Mouse (Mus musculus): ENCODE measurements around the gene Nnmt. TPM values are rescaled to one million over a fixed set of nuclear protein-coding genes. Genes with fewer than 3 reads are reported as not detected.

Gene Nnmt
- polyA plus RNA-seq, 1 experiment from 2014 or later: 6.1 TPM

DNA sequence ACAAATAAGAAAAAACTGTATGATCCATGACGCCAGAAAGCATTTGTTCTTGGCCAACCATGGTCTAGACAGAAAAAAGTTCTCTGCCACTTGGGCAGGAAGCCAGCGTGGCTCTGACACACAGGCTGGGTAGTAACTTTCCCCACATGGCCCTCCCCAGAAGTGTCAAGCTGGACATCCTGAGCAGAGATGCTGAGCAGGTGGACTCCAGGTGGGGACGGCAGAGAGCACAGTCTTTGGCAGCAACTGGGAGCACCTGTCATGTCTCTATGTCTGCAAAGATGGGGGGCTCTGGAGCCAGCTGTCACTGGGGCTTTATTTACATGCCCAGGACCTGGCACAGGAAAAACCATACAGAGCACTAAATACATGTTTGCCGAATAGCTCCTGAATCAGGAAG lies 14.3 kb downstream of the Nnmt start:
- Histone ChIP-seq H3K4me2 (replicated peaks; ENCODE audit: low read depth) (no peak overlapping the region), H3K4me1 (replicated peaks; ENCODE audit: control insufficient read depth, insufficient read depth, low read length) (no peaks in the 10 kb centered on the region), H3K27ac (ENCODE audit: low read depth, low read length) (no peak overlapping the region), H3K9me3 (ENCODE audit: control insufficient read depth) (no peaks in the 10 kb centered on the region), H3K9ac (ENCODE audit: low read depth, low read length) (no peak overlapping the region), H3K36me3 (ENCODE audit: control insufficient read depth, insufficient read depth) (no peaks in the 10 kb centered on the region), H3K27me3 (replicated peaks; ENCODE audit: control insufficient read depth, insufficient read depth, low read length) (no peaks in the 10 kb centered on the region), H3K4me3 (ENCODE audit: low read depth, low read length) (no peak overlapping the region)
- 76% methylated on average over 4 of the region's 4 CpGs for WGBS
- ATAC-seq: no peak
- no peak for TF ChIP-seq CTCF (IDR thresholded peaks at IDR 0.05; ENCODE audit: low read depth)

DNA sequence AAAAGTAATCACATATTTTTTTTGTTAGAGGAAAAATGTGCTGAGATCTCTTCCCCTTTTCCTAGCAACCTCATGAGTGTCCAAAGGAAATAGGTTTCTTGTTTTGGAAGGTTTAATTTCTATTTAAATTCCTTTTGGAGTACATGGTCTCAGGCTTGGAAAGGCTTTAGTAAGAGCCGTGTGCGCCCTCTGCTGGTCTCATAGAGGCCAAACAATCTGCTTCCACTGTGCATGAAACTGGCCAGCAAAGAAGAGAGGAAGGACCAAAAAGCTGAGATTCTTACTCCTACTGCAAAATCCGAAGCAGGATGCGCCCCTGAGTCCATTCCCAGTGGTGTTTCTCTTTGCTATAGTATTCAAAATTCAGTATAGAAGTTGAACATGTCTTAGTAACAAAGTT lies 18.6 kb downstream of the Nnmt start:
- Histone ChIP-seq H3K4me3 (ENCODE audit: low read depth, low read length) (no peak overlapping the region), H3K36me3 (ENCODE audit: control insufficient read depth, insufficient read depth) (no peaks in the 10 kb centered on the region), H3K4me1 (replicated peaks; ENCODE audit: control insufficient read depth, insufficient read depth, low read length) (no peaks in the 10 kb centered on the region), H3K9me3 (ENCODE audit: control insufficient read depth) (no peaks in the 10 kb centered on the region), H3K27ac (ENCODE audit: low read depth, low read length) (no peak overlapping the region), H3K4me2 (replicated peaks; ENCODE audit: low read depth) (no peak overlapping the region), H3K27me3 (replicated peaks; ENCODE audit: control insufficient read depth, insufficient read depth, low read length) (no peaks in the 10 kb centered on the region), H3K9ac (ENCODE audit: low read depth, low read length) (no peak overlapping the region)
- peak; percentile 83 for TF ChIP-seq CTCF (IDR thresholded peaks at IDR 0.05; ENCODE audit: low read depth)
- 8% methylated on average over 4 of the region's 4 CpGs for WGBS
- no peak for ATAC-seq

DNA sequence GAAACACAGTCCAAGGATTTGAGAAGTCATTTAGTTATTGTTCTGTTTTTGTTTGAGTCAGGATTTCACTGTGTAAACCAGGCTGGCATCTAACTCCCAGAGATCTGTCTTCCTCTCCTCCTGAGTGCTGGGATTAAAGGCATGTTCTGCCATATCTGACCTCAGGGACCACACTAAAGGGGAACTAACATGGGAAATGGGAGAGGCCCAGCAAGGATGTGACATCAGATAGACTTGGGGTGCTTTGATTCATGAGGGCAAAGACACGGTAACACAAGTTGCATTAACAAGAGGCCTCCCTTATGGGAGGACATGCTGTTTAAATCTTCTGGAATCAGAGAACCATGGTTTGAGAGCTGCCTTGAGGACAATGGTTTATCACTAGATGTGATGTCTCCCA lies 24.1 kb downstream of the Nnmt start:
- no peak overlapping the region for H3K27ac ChIP-seq (ENCODE audit: low read depth, low read length)
- no peaks in the 10 kb centered on the region for H3K27me3 ChIP-seq (replicated peaks; ENCODE audit: control insufficient read depth, insufficient read depth, low read length)
- no peak overlapping the region for H3K4me3 ChIP-seq (ENCODE audit: low read depth, low read length)
- no peaks in the 10 kb centered on the region for H3K4me1 ChIP-seq (replicated peaks; ENCODE audit: control insufficient read depth, insufficient read depth, low read length)
- no peaks in the 10 kb centered on the region for H3K9me3 ChIP-seq (ENCODE audit: control insufficient read depth)
- no peak for ATAC-seq
- 100% methylated on average over 1 of the region's 1 CpGs for WGBS
- H3K36me3 ChIP-seq (ENCODE audit: control insufficient read depth, insufficient read depth): no peaks in the 10 kb centered on the region
- no peak overlapping the region for H3K9ac ChIP-seq (ENCODE audit: low read depth, low read length)
- TF ChIP-seq CTCF (IDR thresholded peaks at IDR 0.05; ENCODE audit: low read depth): no peak
- no peak overlapping the region for H3K4me2 ChIP-seq (replicated peaks; ENCODE audit: low read depth)

DNA sequence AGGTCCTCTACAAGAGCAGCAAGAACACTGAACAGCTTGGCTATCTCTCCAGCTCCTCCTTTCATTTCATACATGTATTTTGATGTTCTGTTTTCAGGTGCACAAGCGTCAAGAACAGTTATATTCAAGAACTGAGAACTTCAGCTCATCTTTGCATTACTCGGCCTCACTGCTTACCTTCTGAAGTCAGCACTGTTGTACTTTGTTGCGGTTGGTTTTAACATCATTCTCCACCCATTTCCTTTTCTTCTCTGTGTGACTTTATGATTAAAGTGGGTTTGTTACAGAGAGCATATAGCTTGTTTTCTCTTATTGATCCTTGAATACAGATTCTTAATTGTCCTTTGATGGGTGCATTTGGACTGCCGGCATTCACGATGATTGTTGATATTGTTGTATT lies 42.6 kb downstream of the Nnmt start:
- no peak overlapping the region for H3K9ac ChIP-seq (ENCODE audit: low read depth, low read length)
- WGBS: 90% methylated on average over 5 of the region's 5 CpGs
- no peaks in the 10 kb centered on the region for H3K27me3 ChIP-seq (replicated peaks; ENCODE audit: control insufficient read depth, insufficient read depth, low read length)
- no peak for TF ChIP-seq CTCF (IDR thresholded peaks at IDR 0.05; ENCODE audit: low read depth)
- no peak overlapping the region for H3K27ac ChIP-seq (ENCODE audit: low read depth, low read length)
- H3K36me3 ChIP-seq (ENCODE audit: control insufficient read depth, insufficient read depth): no peaks in the 10 kb centered on the region
- H3K4me1 ChIP-seq (replicated peaks; ENCODE audit: control insufficient read depth, insufficient read depth, low read length): no peaks in the 10 kb centered on the region
- no peak for ATAC-seq
- no peaks in the 10 kb centered on the region for H3K9me3 ChIP-seq (ENCODE audit: control insufficient read depth)
- H3K4me3 ChIP-seq (ENCODE audit: low read depth, low read length): no peak overlapping the region
- H3K4me2 ChIP-seq (replicated peaks; ENCODE audit: low read depth): no peak overlapping the region

DNA sequence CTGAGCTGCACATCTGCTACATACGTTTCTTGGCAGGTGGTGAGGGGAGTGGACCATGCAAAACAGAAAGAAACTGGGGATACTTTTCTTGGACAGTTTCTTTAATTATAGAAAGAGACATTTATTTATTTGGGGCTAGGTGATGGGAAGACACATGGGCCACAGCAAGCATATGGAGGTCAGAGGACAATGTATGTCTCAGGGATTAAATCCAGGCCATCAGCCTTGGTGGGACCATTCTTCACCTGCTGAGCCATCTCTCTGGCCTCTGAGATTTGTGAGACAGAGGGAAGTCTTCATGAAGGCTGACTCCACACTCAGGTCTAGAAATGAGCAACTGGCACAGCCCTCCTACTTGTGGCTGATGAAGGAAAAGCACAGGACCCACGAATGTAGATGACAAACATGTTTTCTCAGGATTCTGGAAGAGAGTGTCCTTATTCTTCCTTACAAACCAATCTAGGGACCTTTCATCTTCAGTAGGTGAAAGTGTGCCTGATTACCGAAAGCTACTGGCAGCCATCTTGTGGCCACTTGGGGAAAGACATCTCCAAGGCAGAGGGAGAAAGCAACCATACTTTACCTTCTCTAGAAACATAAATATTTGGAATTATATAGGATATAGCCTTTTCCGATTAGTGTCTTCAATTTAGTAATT lies 45.3 kb downstream of the Nnmt start:
- H3K9ac ChIP-seq (ENCODE audit: low read depth, low read length): no peak overlapping the region
- no peak overlapping the region for H3K27ac ChIP-seq (ENCODE audit: low read depth, low read length)
- ATAC-seq: no peak
- H3K4me2 ChIP-seq (replicated peaks; ENCODE audit: low read depth): no peak overlapping the region
- H3K4me1 ChIP-seq (replicated peaks; ENCODE audit: control insufficient read depth, insufficient read depth, low read length): no peaks in the 10 kb centered on the region
- H3K36me3 ChIP-seq (ENCODE audit: control insufficient read depth, insufficient read depth): no peaks in the 10 kb centered on the region
- no peaks in the 10 kb centered on the region for H3K9me3 ChIP-seq (ENCODE audit: control insufficient read depth)
- TF ChIP-seq CTCF (IDR thresholded peaks at IDR 0.05; ENCODE audit: low read depth): peak; percentile 84
- no peaks in the 10 kb centered on the region for H3K27me3 ChIP-seq (replicated peaks; ENCODE audit: control insufficient read depth, insufficient read depth, low read length)
- 24% methylated on average over 4 of the region's 4 CpGs for WGBS
- H3K4me3 ChIP-seq (ENCODE audit: low read depth, low read length): no peak overlapping the region

DNA sequence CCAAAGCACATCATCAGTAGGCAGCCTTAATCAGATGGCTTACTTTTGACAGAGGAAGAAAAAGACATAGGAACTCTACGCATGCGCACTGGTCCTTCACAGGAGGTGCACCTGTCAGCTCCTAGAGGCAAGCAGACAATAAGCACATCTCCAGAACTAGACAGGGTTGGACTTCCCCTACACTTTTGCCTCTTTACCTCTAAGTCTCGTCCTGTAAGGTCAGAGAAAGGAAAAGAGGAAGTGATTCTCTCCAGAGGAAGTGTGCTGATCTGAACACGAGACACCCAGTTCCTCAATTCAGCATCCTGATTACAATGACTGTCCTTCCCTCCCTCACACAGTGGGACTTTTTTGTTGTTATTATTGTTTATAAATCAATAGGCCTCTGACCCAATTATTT lies 46.3 kb downstream of the Nnmt start:
- Histone ChIP-seq H3K4me3 (ENCODE audit: low read depth, low read length) (no peak overlapping the region), H3K9ac (ENCODE audit: low read depth, low read length) (no peak overlapping the region), H3K36me3 (ENCODE audit: control insufficient read depth, insufficient read depth) (no peaks in the 10 kb centered on the region), H3K27me3 (replicated peaks; ENCODE audit: control insufficient read depth, insufficient read depth, low read length) (no peaks in the 10 kb centered on the region), H3K4me2 (replicated peaks; ENCODE audit: low read depth) (no peak overlapping the region), H3K4me1 (replicated peaks; ENCODE audit: control insufficient read depth, insufficient read depth, low read length) (no peaks in the 10 kb centered on the region), H3K9me3 (ENCODE audit: control insufficient read depth) (no peaks in the 10 kb centered on the region), H3K27ac (ENCODE audit: low read depth, low read length) (no peak overlapping the region)
- WGBS: 80% methylated on average over 4 of the region's 4 CpGs
- no peak for ATAC-seq
- no peak for TF ChIP-seq CTCF (IDR thresholded peaks at IDR 0.05; ENCODE audit: low read depth)

DNA sequence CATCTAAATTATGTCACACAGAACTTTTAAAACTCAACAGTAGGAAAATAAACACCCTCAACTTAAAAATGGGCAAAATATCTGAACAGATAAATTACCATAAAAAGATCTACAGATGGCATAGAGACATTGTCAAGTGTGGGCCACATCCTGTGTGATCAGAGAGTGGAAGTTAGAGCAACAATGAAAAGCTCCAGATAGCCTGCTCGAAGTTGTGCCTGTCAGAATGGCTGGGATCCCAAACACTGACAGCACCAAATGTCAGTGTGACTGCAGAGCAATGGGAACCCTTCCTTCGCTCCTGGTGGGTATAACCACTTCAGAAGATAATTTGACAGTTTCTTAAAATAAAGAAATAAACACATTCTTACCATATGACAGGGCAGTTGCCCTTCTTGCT lies 55.9 kb downstream of the Nnmt start:
- 76% methylated on average over 2 of the region's 2 CpGs for WGBS
- TF ChIP-seq CTCF (IDR thresholded peaks at IDR 0.05; ENCODE audit: low read depth): no peak
- Histone ChIP-seq H3K27me3 (replicated peaks; ENCODE audit: control insufficient read depth, insufficient read depth, low read length) (no peaks in the 10 kb centered on the region), H3K4me2 (replicated peaks; ENCODE audit: low read depth) (no peak overlapping the region), H3K27ac (ENCODE audit: low read depth, low read length) (no peak overlapping the region), H3K4me3 (ENCODE audit: low read depth, low read length) (no peak overlapping the region), H3K9me3 (ENCODE audit: control insufficient read depth) (no peaks in the 10 kb centered on the region), H3K4me1 (replicated peaks; ENCODE audit: control insufficient read depth, insufficient read depth, low read length) (no peaks in the 10 kb centered on the region), H3K36me3 (ENCODE audit: control insufficient read depth, insufficient read depth) (no peaks in the 10 kb centered on the region), H3K9ac (ENCODE audit: low read depth, low read length) (no peak overlapping the region)
- no peak for ATAC-seq

Data from intestine, postnatal 0 days (tissue).